Mouse (Mus musculus): ENCODE data around the gene Tmem203.

DNA sequence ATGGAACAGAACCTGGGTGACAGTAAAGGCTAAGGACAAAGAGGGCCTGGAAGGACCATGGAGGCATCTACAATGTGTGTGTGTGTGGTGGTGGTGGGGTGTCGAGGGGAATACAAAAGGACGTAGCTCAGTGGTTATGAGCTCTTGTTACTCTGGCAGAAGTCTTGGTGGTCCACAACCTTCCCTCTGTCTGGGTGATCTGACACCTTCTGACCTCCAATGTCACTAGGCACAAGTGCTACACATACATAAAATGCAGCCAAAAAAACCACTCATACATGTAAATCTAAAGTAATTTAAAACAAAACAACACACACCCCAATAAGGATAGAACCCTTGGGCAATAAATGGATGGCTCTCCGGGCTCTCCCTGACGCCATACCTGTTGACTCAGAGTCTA lies 27.8 kb upstream of the Tmem203 start:
- TF ChIP-seq CTCF (IDR thresholded peaks at IDR 0.05; ENCODE audit: borderline replicate concordance, insufficient read depth, low read depth, low read length) (no peak), POLR2A (IDR thresholded peaks at IDR 0.05; ENCODE audit: borderline replicate concordance, insufficient read depth, low read length) (no peak)

All from cerebellum, adult 2 months (tissue).